Mouse (Mus musculus) layer of hippocampus, postnatal 36 days (tissue): ENCODE results near the gene Usp33. TPM values are rescaled to one million over a fixed set of nuclear protein-coding genes. Genes with fewer than 3 reads are reported as not detected.

ENCODE experiments used
- DNase-seq, 2 experiments: peaks; one replicate each; pipeline ENCODE4 v3.0.0; 2022
- total RNA-seq, 2 experiments: library from RNA; stranded (reverse); gene quantifications; 2 replicates each; pipeline ENCODE4 v1.2.3; 2021

Usp33 gene
- total RNA-seq, 2 experiments from 2014 or later = 127 to 132 TPM

DNA sequence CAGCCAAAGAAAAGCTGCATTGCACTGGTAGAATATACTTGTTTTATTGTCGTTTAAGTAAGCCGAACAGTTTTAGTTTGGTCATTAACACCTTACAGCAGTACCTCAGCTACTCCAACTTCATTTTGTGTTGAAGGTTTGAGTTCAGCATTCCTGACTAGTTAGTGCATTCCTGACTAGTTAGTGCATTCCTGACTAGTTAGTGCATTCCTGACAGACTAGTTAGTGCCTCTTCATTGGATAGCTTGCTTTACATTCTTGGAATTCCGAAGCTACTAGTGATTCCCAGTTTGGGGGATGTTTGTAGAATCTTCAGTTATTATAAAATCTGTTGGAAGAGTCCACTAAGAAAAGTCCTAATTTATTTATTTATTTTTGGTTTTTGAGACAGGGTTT lies 56.4 kb downstream of the Usp33 start:
- DNase-seq = no peak

DNA sequence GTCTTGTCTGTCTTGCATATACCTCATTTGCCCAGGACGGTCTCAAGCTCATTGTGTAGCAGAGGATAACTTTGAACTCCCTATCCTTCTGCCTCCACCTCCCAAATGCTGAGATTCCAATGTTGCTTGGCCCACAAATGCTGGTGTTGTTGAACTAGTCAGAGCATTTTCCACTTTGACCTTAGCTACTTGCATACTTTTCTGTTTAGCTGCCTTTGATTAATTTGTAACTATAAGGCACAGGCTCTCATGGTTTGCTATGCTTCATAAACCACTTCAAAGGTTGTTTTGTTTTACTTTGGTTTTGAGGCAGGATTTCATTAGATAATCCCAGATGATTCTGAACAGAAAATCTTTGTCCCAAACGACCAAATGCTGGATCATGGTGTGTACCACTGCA lies 57.5 kb downstream of the Usp33 start:
- no peak for DNase-seq

DNA sequence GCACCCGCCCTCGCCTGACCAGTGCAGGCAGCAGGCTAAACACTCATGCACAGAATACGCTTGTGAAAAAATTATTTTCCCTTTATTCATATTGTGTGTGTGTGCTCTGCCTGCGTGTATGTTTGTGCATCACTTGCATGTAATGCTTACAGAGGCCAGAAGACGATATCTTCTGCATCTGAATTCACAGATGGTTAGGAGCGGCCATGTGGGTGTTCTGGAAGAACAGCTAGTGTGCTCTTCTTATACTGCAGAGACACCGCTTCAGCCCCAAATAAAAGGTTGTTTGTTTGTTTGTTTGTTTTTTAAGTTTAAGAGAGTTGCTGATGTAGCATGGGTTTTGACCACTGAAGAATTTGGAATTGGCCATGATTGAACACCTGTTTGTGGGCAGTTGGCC lies 59.1 kb downstream of the Usp33 start:
- peak; percentile 15 to 18 for DNase-seq

DNA sequence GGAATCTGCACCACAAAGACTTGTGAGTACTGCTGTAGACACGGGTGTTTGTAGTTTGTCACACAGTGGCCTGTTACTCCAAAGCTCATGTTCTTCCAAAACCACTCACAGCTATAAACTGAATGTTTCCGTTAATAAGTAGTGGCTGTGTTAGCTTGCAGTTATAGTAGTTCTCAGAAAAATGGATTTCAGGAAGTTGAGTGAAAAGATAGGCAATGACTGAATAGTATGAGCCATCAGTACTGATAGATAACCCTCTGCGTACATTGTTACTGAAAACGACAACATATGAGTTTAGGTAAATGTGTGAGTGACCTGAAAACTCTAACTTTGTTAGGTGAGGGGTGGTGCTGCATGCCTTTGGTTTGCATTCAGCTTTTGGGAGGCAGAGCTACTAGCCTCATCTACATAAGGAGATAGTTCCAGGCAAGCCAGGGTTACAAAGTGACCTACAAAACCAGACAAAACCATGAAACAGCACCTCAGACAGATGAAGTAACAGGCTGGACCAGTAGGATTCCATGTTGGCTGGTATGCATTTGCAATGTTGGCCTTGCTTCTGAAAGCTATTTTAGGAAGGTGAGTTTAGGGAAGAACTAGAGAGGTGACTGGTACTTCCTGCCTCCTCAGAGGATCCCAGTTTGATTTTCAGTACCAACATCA lies 59.8 kb downstream of the Usp33 start:
- no peak for DNase-seq

DNA sequence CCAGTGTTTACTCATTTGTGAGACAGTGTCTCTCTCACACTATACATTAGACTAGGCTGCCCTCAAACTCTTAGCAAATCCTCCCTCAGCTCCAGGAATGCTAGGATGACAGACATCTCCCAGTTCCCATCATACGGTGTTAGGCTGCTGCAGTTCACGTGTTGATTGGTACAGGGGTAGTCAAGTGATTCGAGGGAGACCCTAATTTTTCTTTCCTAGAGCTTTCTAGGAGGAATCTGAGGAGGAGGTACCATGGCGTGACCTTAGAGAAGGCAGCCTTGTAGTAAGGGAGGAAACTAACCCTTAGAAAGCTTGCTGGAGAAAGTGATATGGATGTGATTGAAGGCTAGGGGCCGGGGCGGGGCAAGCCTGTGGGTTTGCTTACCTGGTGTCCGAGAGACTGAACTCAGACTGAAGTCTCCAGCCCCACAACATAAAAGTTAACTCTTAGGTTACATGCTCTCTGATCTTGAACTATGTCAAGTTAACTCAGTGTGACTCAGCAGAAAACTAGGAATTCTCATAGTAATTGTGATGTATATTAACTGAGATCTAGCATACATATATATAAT lies 64.8 kb downstream of the Usp33 start:
- DNase-seq = no peak

DNA sequence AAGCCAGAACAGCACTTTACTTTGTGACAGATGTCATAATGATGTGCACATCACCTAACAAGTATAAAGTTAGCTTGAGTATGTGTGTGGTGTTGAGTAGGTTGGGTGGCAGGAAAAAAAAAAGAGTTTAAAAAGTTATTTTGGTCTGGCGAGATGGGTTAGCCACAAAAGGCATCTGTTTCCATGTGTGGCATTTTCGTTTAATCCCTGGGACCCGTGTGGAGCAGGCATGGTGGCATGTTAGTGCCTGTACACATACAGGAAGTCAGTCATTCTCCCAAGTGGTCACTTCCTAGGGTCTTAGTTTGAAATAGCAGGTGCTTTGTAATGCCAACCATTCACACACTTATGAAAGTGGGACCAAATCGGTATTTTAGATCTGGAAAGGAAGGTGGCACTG lies 66.1 kb downstream of the Usp33 start:
- no peak for DNase-seq

DNA sequence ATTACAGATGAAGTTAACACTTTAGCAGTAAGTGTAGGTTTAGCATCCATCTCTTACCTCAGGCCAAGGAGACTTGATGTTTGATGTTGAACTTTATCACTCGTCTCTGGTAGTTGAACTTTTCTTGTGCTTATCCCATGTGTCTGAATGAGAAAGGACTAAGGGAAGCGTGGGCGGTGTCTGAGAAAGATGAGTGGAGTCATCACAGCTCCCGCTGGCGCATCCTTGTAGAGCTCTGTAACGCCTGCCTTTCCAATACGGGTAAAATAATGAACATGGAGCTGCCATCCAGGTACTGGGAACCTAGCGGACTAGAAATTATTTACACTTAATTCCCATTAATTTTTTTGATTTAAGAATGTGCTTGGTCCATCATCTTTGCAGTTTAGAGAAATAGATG lies 82.6 kb downstream of the Usp33 start:
- no peak for DNase-seq

DNA sequence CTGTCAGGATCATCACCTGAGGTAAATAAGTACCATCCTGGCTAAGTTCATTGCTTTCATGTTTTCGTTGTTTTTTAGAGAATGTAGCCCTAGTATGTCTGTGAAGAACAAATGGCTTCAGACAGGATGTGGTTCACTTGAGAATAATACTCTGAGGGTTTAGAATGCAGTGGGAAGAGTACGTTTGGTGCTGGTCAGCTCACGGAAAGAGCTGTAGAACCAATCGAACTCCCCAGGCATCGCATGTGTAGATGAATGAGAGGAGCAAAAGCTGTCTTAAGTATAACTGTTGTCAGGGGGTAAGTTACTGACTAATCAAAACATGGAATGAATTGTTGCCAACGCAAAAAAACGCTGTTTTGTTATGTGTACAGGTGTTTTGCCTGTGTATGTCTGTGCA lies 86.4 kb downstream of the Usp33 start:
- no peak for DNase-seq

DNA sequence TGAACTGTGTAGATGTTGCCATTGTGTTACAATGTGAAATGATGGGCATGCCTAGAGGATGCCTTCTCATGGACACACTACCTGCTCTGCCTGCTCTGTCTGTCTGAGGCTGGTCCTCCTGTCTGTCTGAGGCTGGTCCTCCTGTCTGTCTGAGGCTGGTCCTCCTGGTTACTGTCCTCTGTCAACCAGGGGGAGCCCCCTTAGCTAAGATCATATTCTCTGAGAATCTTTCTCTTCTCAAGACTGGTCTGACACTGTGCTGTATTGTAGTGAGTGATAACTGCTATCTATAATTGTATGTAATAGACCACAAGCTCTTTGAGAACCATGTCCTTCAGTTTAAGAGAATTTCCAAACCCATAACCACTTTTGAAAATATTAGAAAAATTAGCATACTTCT lies 89.3 kb downstream of the Usp33 start:
- DNase-seq = no peak

DNA sequence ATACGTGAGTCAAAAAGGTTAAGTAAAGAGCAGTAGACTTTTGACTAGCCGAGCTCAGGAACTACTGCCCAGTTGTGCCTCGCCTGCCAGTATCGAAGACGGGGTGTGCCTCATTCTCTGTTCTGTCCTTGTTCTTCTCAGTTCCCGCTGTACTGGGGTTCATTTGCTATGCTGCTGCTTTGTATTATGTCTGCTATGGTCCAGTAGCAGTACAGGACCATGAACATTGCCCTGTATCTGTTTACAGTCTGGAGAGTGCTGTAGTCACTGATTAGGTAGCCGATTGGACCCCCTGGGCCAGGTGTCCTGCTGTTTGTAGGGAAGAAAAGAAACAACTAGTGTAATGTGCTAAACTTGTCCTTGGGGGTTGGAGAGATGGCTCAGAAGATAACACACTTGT lies 91.8 kb downstream of the Usp33 start:
- no peak for DNase-seq

DNA sequence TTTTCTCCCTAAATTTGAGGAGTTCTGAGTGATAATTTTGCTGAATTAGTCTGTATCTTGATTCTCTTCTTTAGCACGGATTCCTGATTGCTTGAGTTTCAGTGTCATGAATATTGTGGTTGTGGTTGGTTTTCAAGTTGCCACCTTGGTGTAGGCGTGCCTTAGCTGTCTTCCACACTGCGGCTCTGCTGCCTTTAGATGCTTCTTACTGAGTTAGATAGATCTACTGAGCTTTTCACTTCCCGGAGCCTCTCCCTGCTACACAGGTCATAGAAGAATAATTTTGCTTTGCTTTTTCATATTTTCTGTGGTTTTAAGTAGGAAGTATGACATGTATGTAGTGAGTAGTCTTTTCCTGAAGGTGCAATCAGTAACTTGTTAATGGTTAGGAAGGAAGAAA lies 96.5 kb downstream of the Usp33 start:
- DNase-seq = no peak

Other genes with a start within 250 kb of the Usp33 start
- gene Gipc2, start 180.2 kb upstream of the Usp33 start, total RNA-seq = 1 to 10 TPM; 1.2 to 1.8 TPM
- gene Dnajb4, start 136.2 kb upstream of the Usp33 start, total RNA-seq = 10 to 100 TPM; 72.2 to 74.1 TPM
- gene Fubp1, start 136.1 kb upstream of the Usp33 start, total RNA-seq = 100 to 1,000 TPM; 124 to 143 TPM
- gene Nexn, start 80.1 kb upstream of the Usp33 start, total RNA-seq = 1 to 10 TPM in 1 of 2 experiments, under 1 TPM in 1; 0.91 to 1.4 TPM
- 10 to 100 TPM; 74.4 to 82.9 TPM for gene Miga1, start 6.1 kb upstream of the Usp33 start, total RNA-seq
- gene Zzz3, start 49.0 kb downstream of the Usp33 start, total RNA-seq = 10 to 100 TPM; 46.1 to 48.2 TPM